Mouse (Mus musculus): ENCODE measurements around the gene Rasal1. TPM values are rescaled to one million over a fixed set of nuclear protein-coding genes. Genes with fewer than 3 reads are reported as not detected.

Gene Rasal1
- total and polyA plus RNA-seq, 3 experiments = 0.69 to 4.5 TPM; not detected in 1

GRCm38 (mm10) chr5:120652915-120653701, 4.5 kb downstream of the Rasal1 start:
- TF ChIP-seq RAD21 (IDR thresholded peaks at IDR 0.05; ENCODE audit: low read depth, low read length) = no peak
- TF ChIP-seq POLR2AphosphoS5 (IDR thresholded peaks at IDR 0.05; ENCODE audit: borderline replicate concordance, low read depth, low read length) = no peak
- TF ChIP-seq ZMIZ1 (IDR thresholded peaks at IDR 0.05; ENCODE audit: low read depth, low read length) = no peak
- no peak for TF ChIP-seq ELF1 (IDR thresholded peaks at IDR 0.05; ENCODE audit: low read depth, low read length)
- TF ChIP-seq MAFK (IDR thresholded peaks at IDR 0.05; ENCODE audit: borderline replicate concordance, low read depth, low read length) = no peak
- TF ChIP-seq NRF1 (IDR thresholded peaks at IDR 0.05; ENCODE audit: insufficient read depth, low read depth, low read length, poor library complexity, severe bottlenecking) = no peak
- TF ChIP-seq MYC (IDR thresholded peaks at IDR 0.05; ENCODE audit: low read depth, low read length) = no peak
- TF ChIP-seq MAX (IDR thresholded peaks at IDR 0.05; ENCODE audit: low read length) = no peak
- TF ChIP-seq GABPA (IDR thresholded peaks at IDR 0.05; ENCODE audit: low read depth, low read length) = no peak
- no peak for TF ChIP-seq TCF12 (IDR thresholded peaks at IDR 0.05; ENCODE audit: low read depth, low read length)
- TF ChIP-seq MAZ (IDR thresholded peaks at IDR 0.05; ENCODE audit: low read depth, low read length) = no peak
- TF ChIP-seq NELFE (IDR thresholded peaks at IDR 0.05; ENCODE audit: low read depth, low read length) = no peak
- TF ChIP-seq CHD2 (IDR thresholded peaks at IDR 0.05; ENCODE audit: low read length) = no peak
- Histone ChIP-seq H3K9ac (ENCODE audit: control insufficient read depth, low read depth, low read length, poor library complexity, severe bottlenecking) (no peak overlapping the region), H3K79me2 (ENCODE audit: control insufficient read depth, insufficient read depth, low read length, poor library complexity) (no peaks in the 10 kb centered on the region), H3K27ac (ENCODE audit: control insufficient read depth, low read depth, low read length) (no peak overlapping the region), H3K9me3 (replicated peaks; ENCODE audit: insufficient read depth, low read length) (no peaks in the 10 kb centered on the region), H3K4me3 (ENCODE audit: control insufficient read depth in 1 of 2, insufficient read depth in 1 of 2, low read depth in 2 of 2, low read length in 2 of 2) (no peak overlapping the region), H3K27me3 (ENCODE audit: control insufficient read depth in 1 of 2, insufficient read depth in 2 of 2, low read length in 2 of 2) (no peaks in the 10 kb centered on the region), H3K36me3 (ENCODE audit: control insufficient read depth in 1 of 2, insufficient read depth in 2 of 2, low read length in 2 of 2) (peaks cover 0 to 5% of the 10 kb centered on the region in 2 experiments; a peak in 1 of 4 replicates), H3K4me1 (ENCODE audit: control insufficient read depth in 1 of 2, insufficient read depth in 2 of 2, low read length in 2 of 2) (peaks cover 0 to 8% of the 10 kb centered on the region in 2 experiments; a peak in 3 of 4 replicates)
- no peak for DNase-seq (ENCODE audit: low read depth, low spot score)

GRCm38 (mm10) chr5:120653873-120654272, 5.3 kb downstream of the Rasal1 start:
- TF ChIP-seq MXI1 (IDR thresholded peaks at IDR 0.05; ENCODE audit: low read depth, low read length) (no peak), TBP (IDR thresholded peaks at IDR 0.05; ENCODE audit: low read depth, low read length) (no peak), ELF1 (IDR thresholded peaks at IDR 0.05; ENCODE audit: low read depth, low read length) (no peak), ZC3H11A (IDR thresholded peaks at IDR 0.05; ENCODE audit: low read depth, low read length) (no peak), MAZ (IDR thresholded peaks at IDR 0.05; ENCODE audit: low read depth, low read length) (no peak), CHD1 (IDR thresholded peaks at IDR 0.05; ENCODE audit: low read depth, low read length) (no peak), POLR2AphosphoS2 (IDR thresholded peaks at IDR 0.05; ENCODE audit: low read length) (no peak), USF2 (IDR thresholded peaks at IDR 0.05; ENCODE audit: borderline replicate concordance in 1 of 2, insufficient read depth in 1 of 2, low read depth in 1 of 2, low read length in 2 of 2) (no peak), TCF12 (IDR thresholded peaks at IDR 0.05; ENCODE audit: low read depth, low read length) (no peak), GABPA (IDR thresholded peaks at IDR 0.05; ENCODE audit: low read depth, low read length) (no peak), E2F4 (IDR thresholded peaks at IDR 0.05; ENCODE audit: borderline replicate concordance, low read depth, low read length) (no peak), CTCF (IDR thresholded peaks at IDR 0.05 in 2 of 3, conservative IDR thresholded peaks at IDR 0.05 in 1 of 3; ENCODE audit: control insufficient read depth in 1 of 3, insufficient read depth in 1 of 3, low read depth in 2 of 3, low read length in 3 of 3, poor library complexity in 1 of 3, severe bottlenecking in 1 of 3) (no peak), RAD21 (IDR thresholded peaks at IDR 0.05; ENCODE audit: low read depth, low read length) (no peak), RCOR1 (IDR thresholded peaks at IDR 0.05; ENCODE audit: low read depth, low read length) (no peak), MAFK (IDR thresholded peaks at IDR 0.05; ENCODE audit: borderline replicate concordance, low read depth, low read length) (no peak), KAT2A (conservative IDR thresholded peaks at IDR 0.05; ENCODE audit: low read depth, low read length) (no peak), EP300 (IDR thresholded peaks at IDR 0.05; ENCODE audit: low read depth in 1 of 2, low read length in 2 of 2) (no peak), GATA1 (IDR thresholded peaks at IDR 0.05; ENCODE audit: low read depth, low read length) (no peak)
- H3K36me3 ChIP-seq (ENCODE audit: control insufficient read depth in 1 of 2, insufficient read depth in 2 of 2, low read length in 2 of 2) = peaks cover 0 to 3% of the 10 kb centered on the region in 2 experiments; a peak in 1 of 4 replicates
- no peaks in the 10 kb centered on the region for H3K79me2 ChIP-seq (ENCODE audit: control insufficient read depth, insufficient read depth, low read length, poor library complexity)
- H3K9ac ChIP-seq (ENCODE audit: control insufficient read depth, low read depth, low read length, poor library complexity, severe bottlenecking) = no peak overlapping the region
- H3K9me3 ChIP-seq (replicated peaks; ENCODE audit: insufficient read depth, low read length) = no peaks in the 10 kb centered on the region
- peaks cover 0 to 5% of the 10 kb centered on the region in 2 experiments; a peak in 2 of 4 replicates for H3K4me1 ChIP-seq (ENCODE audit: control insufficient read depth in 1 of 2, insufficient read depth in 2 of 2, low read length in 2 of 2)
- no peak overlapping the region for H3K4me3 ChIP-seq (ENCODE audit: control insufficient read depth in 1 of 2, insufficient read depth in 1 of 2, low read depth in 2 of 2, low read length in 2 of 2)
- no peak overlapping the region for H3K27ac ChIP-seq (ENCODE audit: control insufficient read depth, low read depth, low read length)
- H3K27me3 ChIP-seq (ENCODE audit: control insufficient read depth in 1 of 2, insufficient read depth in 2 of 2, low read length in 2 of 2) = no peaks in the 10 kb centered on the region
- no peak for DNase-seq (ENCODE audit: low read depth, low spot score)

Measured in MEL (cell line).